Mouse (Mus musculus) gastrocnemius, adult 2 months (tissue): ENCODE results near the gene Prelp. TPM values are rescaled to one million over a fixed set of nuclear protein-coding genes. Genes with fewer than 3 reads are reported as not detected.
"Not testable (repeated sequence)": the region's sequence is repeated elsewhere in the genome, so short reads cannot be mapped to it uniquely, and the experiment has no call there.

Source experiments
- DNase-seq: peaks from one replicate; pipeline ENCODE4 v3.0.0; 2022
- H3K27ac ChIP-seq: fragments of 200-600 bp; 2 replicates; pipeline ENCODE4 v1.8.1; 2022; ENCODE audit warnings: mild to moderate bottlenecking
- H3K4me3 ChIP-seq: fragments of 200-600 bp; 2 replicates; pipeline ENCODE4 v1.8.1; 2022; ENCODE audit warnings: mild to moderate bottlenecking, moderate library complexity
- CTCF ChIP-seq: fragments of 200-600 bp; IDR thresholded peaks from 2 replicates; pipeline ENCODE4 v1.8.1; 2022; ENCODE audit warnings: antibody characterized with exemption, mild to moderate bottlenecking, moderate library complexity
- intact Hi-C: fragments of 180-260 bp; cut with DNase I; formaldehyde crosslinking; loops from one replicate; pipeline ENCODE4 v1.15.1; 2025
- long read RNA-seq, 2 experiments: library from polyadenylated mRNA; stranded (forward); transcript quantifications; one replicate each; pipeline ENCODE4 v2.0.0; 2021
- total RNA-seq, 2 experiments: library from RNA; stranded (reverse); gene quantifications; 2 replicates each; pipeline ENCODE4 v1.2.3; 2021

Gene Prelp
- 10 to 100 TPM; 19.5 to 66.5 TPM for total RNA-seq
- long read RNA-seq, experiment 1, transcript Prelp-201 (3 exons, 3,615 nt), result major isoform, 70 of 91 reads
- long read RNA-seq, experiment 1, partial matches to known transcripts, result 8 of 91 reads
- long read RNA-seq, experiment 1, other reads (novel, unspliced or antisense), result 12 of 91 reads
- long read RNA-seq, experiment 2, transcript Prelp-201 (3 exons, 3,615 nt), result major isoform, 14 of 22 reads
- long read RNA-seq, experiment 2, partial matches to known transcripts, result 5 of 22 reads
- long read RNA-seq, experiment 2, other reads (novel, unspliced or antisense), result 3 of 22 reads

- Histone ChIP-seq H3K4me3 (peak within 1 kb of the TSS; percentile 72), H3K27ac (peak within 1 kb of the TSS; percentile 87)
- intact Hi-C loops, result no loop called here
- DNase-seq, result peak; percentile 75
- no peak for TF ChIP-seq CTCF
These were observed at the start of gene Prelp for GRCm38 (mm10) chr1:133921304-133921751. TSS of gene Prelp (minus strand) at chr1:133921414.

- no peak for DNase-seq
- intact Hi-C loops, result loop anchor here (10.0 kb wide), 1 partner anchor 135 kb away; no protein-coding TSS in a partner anchor
- no peak for TF ChIP-seq CTCF
- H3K27ac ChIP-seq, result peak overlapping the region; percentile 57
- no peak overlapping the region for H3K4me3 ChIP-seq
These were observed 48.2 kb upstream of the Prelp start for GRCm38 (mm10) chr1:133969427-133969826.

- intact Hi-C loops, result loop anchor here (10.0 kb wide), 1 partner anchor 136 kb away; no protein-coding TSS in a partner anchor
- H3K4me3 ChIP-seq, result no peak overlapping the region
- no peak for DNase-seq
- peak overlapping the region; percentile 57 for H3K27ac ChIP-seq
- no peak for TF ChIP-seq CTCF
These were observed 47.6 kb upstream of the Prelp start for GRCm38 (mm10) chr1:133968788-133969325.

- no peak for DNase-seq
- Histone ChIP-seq H3K4me3 (no peak overlapping the region), H3K27ac (peak overlapping the region; percentile 57)
- TF ChIP-seq CTCF, result no peak
- intact Hi-C loops, result loop anchor here (10.0 kb wide), 1 partner anchor 137 kb away; no protein-coding TSS in a partner anchor
These were observed 46.3 kb upstream of the Prelp start for GRCm38 (mm10) chr1:133967481-133968017.

GRCm38 (mm10) chr1:133966044-133966443, 44.8 kb upstream of the Prelp start:
- H3K4me3 ChIP-seq, result no peak overlapping the region
- DNase-seq, result no peak
- no peak for TF ChIP-seq CTCF
- intact Hi-C loops, result loop anchor here (10.0 kb wide), 1 partner anchor 139 kb away; no protein-coding TSS in a partner anchor
- H3K27ac ChIP-seq, result peak overlapping the region; percentile 66

DNA sequence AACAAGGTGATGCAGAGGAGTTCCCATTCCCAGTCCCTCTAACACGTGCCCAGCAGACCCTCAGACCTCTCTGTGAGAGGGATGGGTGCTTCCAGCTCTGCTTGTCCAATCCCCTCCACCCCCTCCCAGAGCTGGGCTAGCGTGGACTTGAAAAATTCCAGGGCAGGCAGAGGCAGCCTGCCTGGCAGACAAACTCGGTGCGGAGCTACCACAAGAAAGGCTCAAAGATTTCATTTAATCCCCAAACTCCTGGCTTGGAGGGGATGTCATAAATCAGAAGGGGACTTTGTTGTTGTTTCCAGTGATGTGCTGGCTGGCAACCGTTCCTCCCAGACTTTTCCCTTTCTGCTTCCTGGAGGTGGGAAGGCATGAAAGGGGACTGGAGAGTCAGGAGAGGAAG, 44.1 kb upstream of the Prelp start:
- intact Hi-C loops, result loop anchor here (10.0 kb wide), 1 partner anchor 140 kb away; no protein-coding TSS in a partner anchor
- H3K27ac ChIP-seq, result peak overlapping the region; percentile 66
- no peak for DNase-seq
- H3K4me3 ChIP-seq, result no peak overlapping the region
- TF ChIP-seq CTCF, result no peak

DNA sequence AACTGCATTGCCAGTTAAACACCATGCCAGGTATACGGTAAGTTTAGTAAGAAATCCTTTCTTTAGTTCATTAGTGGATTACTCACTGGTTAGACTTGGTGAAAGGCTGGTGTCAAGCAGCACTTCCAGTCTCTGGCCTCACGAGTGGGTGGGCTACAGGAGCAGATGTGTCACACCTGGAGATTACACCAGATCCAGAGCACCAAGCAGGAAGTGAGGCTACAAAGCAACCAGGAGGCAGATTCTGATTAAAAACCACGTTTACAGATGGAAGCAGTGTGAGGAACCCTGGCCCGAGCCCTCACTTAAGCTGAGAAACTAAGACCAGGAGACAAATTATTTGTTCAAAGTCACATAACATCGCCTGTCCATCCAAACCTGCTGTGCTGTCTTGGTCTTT, 43.5 kb upstream of the Prelp start:
- intact Hi-C loops, result loop anchor here (10.0 kb wide), 1 partner anchor 140 kb away; no protein-coding TSS in a partner anchor
- H3K4me3 ChIP-seq, result no peak overlapping the region
- TF ChIP-seq CTCF, result no peak
- peak overlapping the region; percentile 66 for H3K27ac ChIP-seq
- no peak for DNase-seq

DNA sequence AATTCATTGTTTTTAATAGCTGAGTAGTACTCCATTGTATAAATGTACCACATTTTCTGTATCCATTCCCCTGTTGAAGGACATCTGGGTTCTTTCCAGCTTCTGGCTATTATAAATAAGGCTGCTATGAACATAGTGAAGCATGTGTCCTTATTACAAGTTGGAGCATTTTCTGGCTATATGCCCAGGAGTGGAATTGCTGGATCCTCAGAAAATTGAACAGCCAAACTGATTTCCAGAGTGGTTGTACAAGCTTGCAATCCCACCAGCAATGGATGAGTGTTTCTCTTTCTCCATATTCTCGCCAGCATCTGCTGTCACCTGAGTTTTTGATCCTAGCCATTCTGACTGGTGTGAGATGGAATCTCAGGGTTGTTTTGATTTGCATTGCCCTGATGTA, 42.4 kb upstream of the Prelp start:
- DNase-seq, H3K4me3 ChIP-seq, H3K27ac ChIP-seq: not testable (repeated sequence)
- intact Hi-C loops, result loop anchor here (10.0 kb wide), 1 partner anchor 141 kb away; no protein-coding TSS in a partner anchor

DNA sequence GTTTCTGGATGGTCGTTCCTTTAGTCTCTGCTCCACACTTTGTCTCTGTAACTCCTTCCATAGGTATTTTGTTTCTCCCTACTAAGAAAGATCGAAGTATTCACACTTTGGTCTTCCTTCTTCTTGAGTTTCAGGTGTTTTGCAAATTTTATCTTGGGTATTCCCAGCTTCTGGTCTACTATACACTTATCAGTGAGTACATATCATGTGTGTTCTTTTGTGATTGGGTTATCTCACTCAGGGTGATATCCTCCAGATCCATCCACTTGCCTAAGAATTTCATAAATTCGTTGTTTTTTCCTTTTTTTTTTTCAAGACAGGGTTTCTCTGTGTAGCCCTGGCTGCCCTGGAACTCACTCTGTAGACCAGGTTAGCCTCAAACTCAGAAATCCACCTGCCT, 41.9 kb upstream of the Prelp start:
- H3K4me3 ChIP-seq, DNase-seq, H3K27ac ChIP-seq: not testable (repeated sequence)
- intact Hi-C loops, result loop anchor here (10.0 kb wide), 1 partner anchor 142 kb away; no protein-coding TSS in a partner anchor

DNA sequence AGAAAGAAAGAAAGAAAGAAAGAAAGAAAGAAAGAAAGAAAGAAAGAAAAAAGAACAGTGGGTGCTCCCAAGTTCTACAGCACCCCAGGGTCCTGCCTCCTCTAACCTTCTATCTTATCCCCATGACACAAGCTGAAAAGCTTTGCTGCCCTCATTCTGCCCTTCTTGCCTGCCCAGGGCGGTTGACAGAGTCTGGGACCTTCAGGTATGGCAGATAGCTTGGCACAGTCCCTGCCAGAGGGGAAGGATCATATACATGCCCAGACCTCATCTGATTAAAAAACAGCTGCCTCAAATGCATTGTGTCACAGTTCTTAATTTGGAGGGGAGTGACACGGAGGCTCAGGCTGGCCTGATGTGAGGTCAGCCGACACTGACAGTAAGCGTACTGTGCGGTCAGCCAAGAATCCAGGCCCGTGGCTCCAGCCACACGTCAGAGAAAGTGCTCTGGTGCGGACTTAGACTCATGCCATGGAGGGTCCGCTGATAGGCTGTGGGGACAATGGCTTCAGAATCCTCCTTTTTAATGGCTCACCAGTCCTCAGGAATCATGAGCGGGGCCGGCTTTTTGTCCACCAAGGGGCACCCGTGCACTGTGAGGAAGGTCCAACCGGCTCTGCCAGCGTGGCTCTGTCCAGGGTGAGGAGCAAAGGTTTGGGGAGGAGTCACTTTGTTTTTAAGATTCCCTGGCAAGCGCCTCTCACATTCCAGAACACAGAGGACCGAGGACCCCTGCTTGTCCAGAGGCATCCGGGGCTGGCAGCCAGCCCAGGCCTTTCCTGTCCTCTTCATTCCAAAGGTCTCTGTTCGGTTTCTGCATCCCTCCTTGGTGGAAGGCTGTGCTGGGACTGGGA, 40.3 kb upstream of the Prelp start:
- H3K27ac ChIP-seq, result peak overlapping the region; percentile 78
- DNase-seq, result peak; percentile 87
- intact Hi-C loops, result loop anchor here (1.0 to 10.0 kb wide), 3 partner anchors 51 to 143 kb away; no protein-coding TSS in a partner anchor
- TF ChIP-seq CTCF, result peak; percentile 78
- peak overlapping the region; percentile 36 for H3K4me3 ChIP-seq

DNA sequence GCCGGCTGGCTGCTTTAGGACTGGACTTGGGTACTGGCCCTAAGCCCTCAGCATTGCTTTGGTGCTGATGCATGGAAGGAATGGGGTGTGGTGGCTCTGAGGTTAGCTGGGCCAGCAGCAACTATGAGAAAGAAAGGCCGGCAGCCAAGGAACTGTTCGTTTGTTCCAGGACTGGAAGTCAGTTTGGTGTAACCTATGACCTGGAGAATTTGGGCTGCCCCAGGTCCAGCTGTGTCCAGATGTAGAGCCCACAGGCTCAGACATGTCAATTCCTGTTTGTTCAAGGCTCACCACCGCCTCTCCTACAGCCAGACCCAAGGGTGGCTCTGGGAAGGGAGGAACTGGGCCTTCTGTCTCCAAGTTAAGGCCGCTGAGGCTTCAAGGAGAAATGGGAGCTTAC, 38.3 kb upstream of the Prelp start:
- no peak overlapping the region for H3K4me3 ChIP-seq
- peak overlapping the region; percentile 74 for H3K27ac ChIP-seq
- TF ChIP-seq CTCF, result no peak
- peak; percentile 71 for DNase-seq
- intact Hi-C loops, result no loop called here

- H3K27ac ChIP-seq, result peak overlapping the region; percentile 78
- no peak for TF ChIP-seq CTCF
- DNase-seq, result no peak
These were observed 32.8 kb upstream of the Prelp start for GRCm38 (mm10) chr1:133954009-133954408.

More at GRCm38 (mm10) chr1:133954009-133954408, 32.8 kb upstream of the Prelp start:
- H3K4me3 ChIP-seq, result no peak overlapping the region
- intact Hi-C loops, result no loop called here
